Mouse (Mus musculus) lung, postnatal 0 days (tissue): ENCODE results near the gene Tcl1b3.

Source experiments
- CTCF ChIP-seq: IDR thresholded peaks from 2 replicates; pipeline ENCODE4 v1.5.1; 2016; ENCODE audit warnings: antibody characterized with exemption, mild to moderate bottlenecking
- EP300 ChIP-seq: IDR thresholded peaks from 2 replicates; pipeline ENCODE4 v1.6.1; 2016; ENCODE audit warnings: antibody characterized with exemption, mild to moderate bottlenecking, control low read depth

DNA sequence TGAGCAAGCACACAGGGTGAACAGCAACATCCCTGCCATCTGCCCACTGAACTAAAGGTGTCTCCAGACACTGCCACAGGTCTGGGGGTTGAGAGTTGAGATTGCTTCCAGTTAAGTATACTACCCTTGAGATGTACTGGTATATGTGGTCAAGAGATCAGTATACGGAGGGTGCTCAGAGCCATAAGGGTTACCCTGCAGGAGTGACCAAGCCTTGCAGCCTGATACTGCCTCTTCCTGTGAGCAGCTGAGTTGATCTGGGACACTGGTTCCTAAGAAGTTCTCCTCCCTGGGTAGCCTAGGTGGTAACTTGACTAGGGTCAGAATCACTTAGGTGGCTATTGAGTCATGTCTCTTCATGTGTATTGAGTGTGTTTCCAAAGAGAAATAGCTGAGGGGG lies 17.6 kb downstream of the Tcl1b3 start:
- TF ChIP-seq CTCF (no peak), EP300 (no peak)
